Mouse (Mus musculus) left cerebral cortex, postnatal 14 days (tissue): ENCODE measurements around the gene 4921539E11Rik. TPM values are rescaled to one million over a fixed set of nuclear protein-coding genes. Genes with fewer than 3 reads are reported as not detected.

Experiments
- total RNA-seq, 2 experiments: library from RNA; stranded (reverse); gene quantifications; 2 replicates each; pipeline ENCODE4 v1.2.3; 2021

4921539E11Rik gene
- total RNA-seq, 2 experiments from 2014 or later: not detected

Other genes starting within 250 kb of the 4921539E11Rik start
- gene Mier1, start 176.5 kb downstream of the 4921539E11Rik start, total RNA-seq: 10 to 100 TPM; 43.1 to 46.0 TPM
- gene Wdr78, start 176.3 kb downstream of the 4921539E11Rik start, total RNA-seq: 10 to 100 TPM; 10.5 to 11.0 TPM
- gene Slc35d1, start 75.7 kb downstream of the 4921539E11Rik start, total RNA-seq: 10 to 100 TPM; 12.6 to 14.6 TPM
- 1 to 10 TPM; 6.1 to 9.5 TPM for gene Oma1, start 22.9 kb upstream of the 4921539E11Rik start, total RNA-seq